Mouse (Mus musculus) neural tube, embryonic 11.5 days (tissue): ENCODE results near the gene Tmem167b. TPM values are rescaled to one million over a fixed set of nuclear protein-coding genes. Genes with fewer than 3 reads are reported as not detected.

ENCODE experiments used
- microRNA-seq: library from miRNA; unstranded; fragments of <30 nt; microRNA quantifications from one replicate; pipeline ENCODE4, GENCODE M21; 2016
- polyA plus RNA-seq: library from polyadenylated mRNA; unstranded; fragments of >200 nt; fragmentation: Nextera tagmentation; extraction: Ambion mirVana; gene quantifications from 2 replicates; pipeline ENCODE4 v1.2.1, GENCODE M21; 2014

Tmem167b gene
- polyA plus RNA-seq, 1 experiment from 2014 or later, result 56.6 TPM

Small RNA genes lying within 50 kb of the gene (microRNA-seq; reads per million reads assigned to microRNA genes)
- gene Gm22860, result not detected

Other genes starting within 250 kb of the Tmem167b start
- gene Mybphl, start 197.6 kb downstream of the Tmem167b start, polyA plus RNA-seq, result 0.19 and 0.31 TPM in 2 replicates
- 52.0 and 54.0 TPM in 2 replicates for gene Psrc1, start 178.6 kb downstream of the Tmem167b start, polyA plus RNA-seq
- gene Celsr2, start 146.9 kb downstream of the Tmem167b start, polyA plus RNA-seq, result 65.2 and 65.5 TPM in 2 replicates
- gene Sars, start 117.3 kb downstream of the Tmem167b start, polyA plus RNA-seq, result 214 and 216 TPM in 2 replicates
- not detected in 2 replicates for gene 1700013F07Rik, start 28.3 kb downstream of the Tmem167b start, polyA plus RNA-seq
- 1.4 and 1.8 TPM in 2 replicates for gene 5330417C22Rik, start 25.9 kb downstream of the Tmem167b start, polyA plus RNA-seq
- gene Taf13, start 9.2 kb upstream of the Tmem167b start, polyA plus RNA-seq, result 70.7 and 74.8 TPM in 2 replicates
- 50.1 and 54.6 TPM in 2 replicates for gene Wdr47, start 28.8 kb upstream of the Tmem167b start, polyA plus RNA-seq
- gene Clcc1, start 91.4 kb upstream of the Tmem167b start, polyA plus RNA-seq, result 49.2 and 53.6 TPM in 2 replicates
- gene Gpsm2, start 159.8 kb upstream of the Tmem167b start, polyA plus RNA-seq, result 101 and 109 TPM in 2 replicates
- gene Aknad1, start 177.2 kb upstream of the Tmem167b start, polyA plus RNA-seq, result 0.08 and 0.15 TPM in 2 replicates